Mouse (Mus musculus): ENCODE measurements around the gene Fndc3b.

Fndc3b gene

GRCm38 (mm10) chr3:27466297-27466901 lies 244.7 kb downstream of the Fndc3b start:
- DNase-seq (ENCODE audit: low spot score) = no peak

- DNase-seq (ENCODE audit: low spot score) = no peak
Observed at GRCm38 (mm10) chr3:27463373-27463772, 247.7 kb downstream of the Fndc3b start.

GRCm38 (mm10) chr3:27462934-27463333 lies 248.2 kb downstream of the Fndc3b start:
- no peak for DNase-seq (ENCODE audit: low spot score)

- DNase-seq (ENCODE audit: low spot score) = no peak
Observed at GRCm38 (mm10) chr3:27462316-27462902, 248.7 kb downstream of the Fndc3b start.

GRCm38 (mm10) chr3:27461861-27462260 lies 249.2 kb downstream of the Fndc3b start:
- DNase-seq (ENCODE audit: low spot score) = no peak

GRCm38 (mm10) chr3:27461037-27461436 lies 250.1 kb downstream of the Fndc3b start:
- peak; percentile 31 for DNase-seq (ENCODE audit: low spot score)

- DNase-seq (ENCODE audit: low spot score) = no peak
Observed at GRCm38 (mm10) chr3:27458416-27458815, 252.7 kb downstream of the Fndc3b start.

- no peak for DNase-seq (ENCODE audit: low spot score)
Observed at GRCm38 (mm10) chr3:27456514-27456913, 254.6 kb downstream of the Fndc3b start.

- DNase-seq (ENCODE audit: low spot score) = no peak
Observed at GRCm38 (mm10) chr3:27454402-27455195, 256.5 kb downstream of the Fndc3b start.

GRCm38 (mm10) chr3:27453453-27454098 lies 257.5 kb downstream of the Fndc3b start:
- DNase-seq (ENCODE audit: low spot score) = no peak

- no peak for DNase-seq (ENCODE audit: low spot score)
Observed at GRCm38 (mm10) chr3:27449447-27449846, 261.7 kb downstream of the Fndc3b start.

GRCm38 (mm10) chr3:27448367-27448766 lies 262.7 kb downstream of the Fndc3b start:
- DNase-seq (ENCODE audit: low spot score) = no peak

- no peak for DNase-seq (ENCODE audit: low spot score)
Observed at GRCm38 (mm10) chr3:27439704-27440103, 271.4 kb downstream of the Fndc3b start.

GRCm38 (mm10) chr3:27435096-27435620 lies 275.9 kb downstream of the Fndc3b start:
- no peak for DNase-seq (ENCODE audit: low spot score)

GRCm38 (mm10) chr3:27432981-27433380 lies 278.1 kb downstream of the Fndc3b start:
- no peak for DNase-seq (ENCODE audit: low spot score)

GRCm38 (mm10) chr3:27430621-27431263 lies 280.4 kb downstream of the Fndc3b start:
- no peak for DNase-seq (ENCODE audit: low spot score)

GRCm38 (mm10) chr3:27427406-27427805 lies 283.7 kb downstream of the Fndc3b start:
- DNase-seq (ENCODE audit: low spot score) = no peak

GRCm38 (mm10) chr3:27424049-27424667 lies 286.9 kb downstream of the Fndc3b start:
- DNase-seq (ENCODE audit: low spot score) = no peak

- no peak for DNase-seq (ENCODE audit: low spot score)
Observed at GRCm38 (mm10) chr3:27422521-27422920, 288.6 kb downstream of the Fndc3b start.

- no peak for DNase-seq (ENCODE audit: low spot score)
Observed at GRCm38 (mm10) chr3:27421980-27422379, 289.1 kb downstream of the Fndc3b start.

GRCm38 (mm10) chr3:27418602-27419001 lies 292.5 kb downstream of the Fndc3b start:
- DNase-seq (ENCODE audit: low spot score) = no peak
